In the genomic region with DNA sequence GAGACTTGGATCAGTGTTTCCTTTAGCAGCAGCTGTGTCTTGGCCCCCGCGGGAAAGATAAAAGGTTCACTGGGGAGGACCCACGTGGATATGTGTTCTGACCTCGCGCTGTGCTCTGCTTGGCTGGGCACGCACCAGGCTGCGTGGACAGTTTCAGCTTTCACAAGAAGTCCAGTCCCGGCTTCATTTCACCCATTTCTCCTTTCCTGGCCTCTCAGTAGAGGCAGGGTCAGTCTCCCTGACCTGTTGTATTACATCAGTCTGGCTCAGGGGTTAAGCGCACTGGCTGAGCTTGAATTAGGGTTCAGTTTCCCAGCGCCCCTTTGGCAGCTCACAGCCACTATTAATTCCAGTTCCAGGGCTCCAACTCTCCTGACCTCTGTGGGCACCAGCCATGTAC, we compare ENCODE assay signal across 27 mouse cellular contexts. TPM values are rescaled to one million over a fixed set of nuclear protein-coding genes. Genes with fewer than 3 reads are reported as not detected.
DNase-seq lines count a peak whose midpoint lies in the region; ATAC-seq lines count a peak whose summit lies in the region.
"Had no signal": no experiment of that assay in that cellular context is flagged by ENCODE, and none has a peak within 500 bp of the region (broad histone marks: within the 10 kb centered on the region; RNA-seq: fewer than 3 reads in every experiment).

No protein-coding gene starts in this region.

- ATAC-seq in forebrain, embryonic 16.5 days, result no peak
- ATAC-seq: forebrain, embryonic 13.5 days; intestine, postnatal 0 days; lung, postnatal 0 days; midbrain, embryonic 15.5 days; Patski had no signal

- H3K4me1 ChIP-seq in forebrain, embryonic 10.5 days, result peaks cover 22% of the 10 kb centered on the region
- H3K4me1 ChIP-seq in forebrain, embryonic 16.5 days (replicated peaks; ENCODE audit: control insufficient read depth, insufficient read depth, low read length), result no peaks in the 10 kb centered on the region
- H3K4me1 ChIP-seq: forebrain, embryonic 13.5 days; midbrain, embryonic 15.5 days; neural tube, embryonic 12.5 days had no signal

- H3K4me2 ChIP-seq in forebrain, embryonic 16.5 days (ENCODE audit: low read length), result no peak overlapping the region
- H3K4me2 ChIP-seq: embryonic facial prominence, embryonic 13.5 days; forebrain, embryonic 13.5 days; heart, embryonic 12.5 days; kidney, embryonic 15.5 days; midbrain, embryonic 15.5 days; neural tube, embryonic 12.5 days had no signal

- H3K27ac ChIP-seq in forebrain, embryonic 10.5 days, result no peak overlapping the region
- no peak overlapping the region for H3K27ac ChIP-seq in forebrain, embryonic 16.5 days (ENCODE audit: low read length)
- H3K27ac ChIP-seq: embryonic facial prominence, embryonic 13.5 days; forebrain, embryonic 13.5 days; kidney, embryonic 15.5 days; macrophage; midbrain, embryonic 15.5 days; neural tube, embryonic 12.5 days had no signal

- no peaks in the 10 kb centered on the region for H3K36me3 ChIP-seq in forebrain, embryonic 10.5 days (replicated peaks)
- no peaks in the 10 kb centered on the region for H3K36me3 ChIP-seq in forebrain, embryonic 16.5 days (ENCODE audit: control insufficient read depth, insufficient read depth)
- H3K36me3 ChIP-seq: embryonic facial prominence, embryonic 13.5 days; G1E; heart, embryonic 12.5 days; kidney, embryonic 15.5 days; midbrain, embryonic 15.5 days; neural tube, embryonic 12.5 days had no signal

- no peak overlapping the region for H3K9ac ChIP-seq in forebrain, embryonic 16.5 days (replicated peaks; ENCODE audit: low read depth, low read length)
- H3K9ac ChIP-seq: embryonic facial prominence, embryonic 13.5 days; forebrain, embryonic 13.5 days; heart, embryonic 12.5 days; kidney, embryonic 15.5 days; midbrain, embryonic 15.5 days; neural tube, embryonic 12.5 days had no signal

- H3K27me3 ChIP-seq in forebrain, embryonic 10.5 days (ENCODE audit: poor library complexity, severe bottlenecking), result no peaks in the 10 kb centered on the region
- H3K27me3 ChIP-seq in forebrain, embryonic 16.5 days (replicated peaks; ENCODE audit: control insufficient read depth, insufficient read depth, low read length), result no peaks in the 10 kb centered on the region
- H3K27me3 ChIP-seq: CH12.LX; embryonic facial prominence, embryonic 13.5 days; forebrain, embryonic 13.5 days; heart, embryonic 12.5 days; kidney, embryonic 15.5 days; midbrain, embryonic 15.5 days; neural tube, embryonic 12.5 days; Patski had no signal

- H3K4me3 ChIP-seq in forebrain, embryonic 10.5 days, result no peak overlapping the region
- no peak overlapping the region for H3K4me3 ChIP-seq in forebrain, embryonic 16.5 days (replicated peaks; ENCODE audit: low read length)
- H3K4me3 ChIP-seq: embryonic facial prominence, embryonic 13.5 days; erythroblast, embryonic 14.5 days; forebrain, embryonic 13.5 days; heart, embryonic 12.5 days; kidney, embryonic 15.5 days; midbrain, embryonic 15.5 days; neural tube, embryonic 12.5 days had no signal

- H3K9me3 ChIP-seq in forebrain, embryonic 10.5 days, result no peaks in the 10 kb centered on the region
- no peaks in the 10 kb centered on the region for H3K9me3 ChIP-seq in forebrain, embryonic 16.5 days (ENCODE audit: control insufficient read depth, low read length)
- H3K9me3 ChIP-seq: embryonic facial prominence, embryonic 13.5 days; forebrain, embryonic 13.5 days; G1E; heart, embryonic 12.5 days; kidney, embryonic 15.5 days; midbrain, embryonic 15.5 days; neural tube, embryonic 12.5 days had no signal

- DNase-seq in forebrain, embryonic 10.5 days (ENCODE audit: extremely low spot score, low spot score), result peak; percentile 25
- peak; percentile 10 for DNase-seq in ovary, adult 18-20 months (ENCODE audit: low spot score)
- no peak for DNase-seq in ovary, postnatal 14 days (ENCODE audit: low spot score)
- peak; percentile 10 to 32 for DNase-seq in adrenal gland, postnatal 36 days
- DNase-seq in testis, postnatal 10 days (ENCODE audit: low spot score), result peak; percentile 45
- DNase-seq in urinary bladder, postnatal 25 days (ENCODE audit: low spot score), result no peak
- DNase-seq: B cell, adult 2 months; cerebellum, adult 8-10 months; cerebellum, postnatal 36 days; heart, adult 11 months; kidney, postnatal 4 days; right cerebral cortex, postnatal 25 days; thymus, postnatal 4 days had no signal

- WGBS in forebrain, embryonic 10.5 days, result 76% methylated on average over 10 of the region's 10 CpGs
- WGBS in forebrain, embryonic 16.5 days, result 72% methylated on average over 10 of the region's 10 CpGs

RNA-seq across cellular contexts. Expression of a gene that starts 30.8 kb away (rescaled TPM):
- 1.9 and 2.2 TPM in 2 replicates for polyA plus RNA-seq in forebrain, embryonic 10.5 days (2016; fragmentation: Nextera tagmentation; extraction: Ambion mirVana)
- 3.2 and 3.9 TPM in 2 replicates for polyA plus RNA-seq in forebrain, embryonic 16.5 days (2015; fragmentation: Nextera tagmentation; extraction: Ambion mirVana)
- 10 to 100 TPM; 16.9 to 18.3 TPM for total RNA-seq in adrenal gland, postnatal 36 days (2021)

Comparison
In these comparisons a context has a peak if more than half of its experiments do, and no peak if none do; other contexts are left out.
1. DNase-seq: peak in forebrain, embryonic 10.5 days (single experiment), ovary, adult 18-20 months (single experiment), adrenal gland, postnatal 36 days (2 of 2) and testis, postnatal 10 days (single experiment); none in ovary, postnatal 14 days (single experiment) and urinary bladder, postnatal 25 days (single experiment).